Mouse (Mus musculus): ENCODE measurements around the gene Cnksr3. TPM values are rescaled to one million over a fixed set of nuclear protein-coding genes. Genes with fewer than 3 reads are reported as not detected.

Gene Cnksr3
- polyA plus RNA-seq, 1 experiment from 2014 or later: 2.0 TPM

DNA sequence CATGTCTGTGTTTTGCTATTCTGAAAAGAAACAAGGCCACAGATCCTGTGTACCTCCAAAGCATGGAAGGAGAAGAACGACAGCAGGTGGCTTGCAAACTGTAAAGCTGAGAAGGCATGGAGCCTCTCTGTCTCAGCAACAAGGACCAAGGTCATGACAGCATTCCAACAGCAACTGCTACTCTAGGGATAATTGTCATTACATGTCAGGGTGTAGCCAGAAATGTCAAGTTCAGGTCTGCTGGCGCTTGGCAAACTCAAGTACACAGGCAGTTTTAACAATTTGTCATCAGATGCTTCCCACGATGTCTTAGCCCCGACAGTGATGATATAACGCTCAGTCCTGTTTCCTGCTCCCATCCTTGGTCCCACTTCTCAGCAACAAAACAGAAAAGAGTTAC, 26.0 kb downstream of the Cnksr3 start:
- 95% methylated on average over 5 of the region's 5 CpGs for WGBS
- Histone ChIP-seq H3K4me1 (replicated peaks; ENCODE audit: control insufficient read depth, insufficient read depth, low read length) (no peaks in the 10 kb centered on the region), H3K4me3 (replicated peaks; ENCODE audit: low read length) (no peak overlapping the region), H3K27ac (ENCODE audit: low read length) (no peak overlapping the region), H3K36me3 (ENCODE audit: control insufficient read depth, insufficient read depth) (no peaks in the 10 kb centered on the region), H3K9ac (replicated peaks; ENCODE audit: low read depth, low read length) (no peak overlapping the region), H3K9me3 (ENCODE audit: control insufficient read depth, low read length) (no peaks in the 10 kb centered on the region), H3K4me2 (ENCODE audit: low read length) (no peak overlapping the region), H3K27me3 (replicated peaks; ENCODE audit: control insufficient read depth, insufficient read depth, low read length) (no peaks in the 10 kb centered on the region)
- no peak for ATAC-seq

DNA sequence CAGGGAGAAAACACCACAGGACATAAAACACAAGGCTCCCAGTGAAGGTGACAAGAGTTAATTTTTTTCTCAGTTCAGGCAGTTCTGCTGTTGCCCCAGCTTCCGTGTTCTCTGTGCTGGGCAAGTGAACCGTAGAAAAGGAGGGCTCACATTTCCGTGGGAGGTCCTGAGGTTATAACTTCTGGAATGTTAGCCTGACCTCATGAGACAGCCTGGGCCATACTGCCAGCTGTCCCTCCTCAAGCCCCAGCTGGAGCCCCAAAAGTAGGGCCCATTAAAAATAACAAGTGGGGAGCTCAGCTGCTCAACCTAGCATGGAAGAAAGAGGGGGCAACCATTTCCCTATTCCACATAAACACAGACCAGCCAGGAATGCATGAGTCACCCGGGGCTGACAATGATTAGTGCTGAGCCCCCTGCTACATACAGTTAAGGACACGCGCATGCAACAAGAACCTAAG, 28.8 kb downstream of the Cnksr3 start:
- no peak overlapping the region for H3K27ac ChIP-seq (ENCODE audit: low read length)
- no peaks in the 10 kb centered on the region for H3K4me1 ChIP-seq (replicated peaks; ENCODE audit: control insufficient read depth, insufficient read depth, low read length)
- no peak for ATAC-seq
- H3K4me2 ChIP-seq (ENCODE audit: low read length): no peak overlapping the region
- WGBS: 41% methylated on average over 6 of the region's 6 CpGs
- H3K9me3 ChIP-seq (ENCODE audit: control insufficient read depth, low read length): no peaks in the 10 kb centered on the region
- H3K9ac ChIP-seq (replicated peaks; ENCODE audit: low read depth, low read length): no peak overlapping the region
- H3K36me3 ChIP-seq (ENCODE audit: control insufficient read depth, insufficient read depth): no peaks in the 10 kb centered on the region
- no peak overlapping the region for H3K4me3 ChIP-seq (replicated peaks; ENCODE audit: low read length)
- H3K27me3 ChIP-seq (replicated peaks; ENCODE audit: control insufficient read depth, insufficient read depth, low read length): no peaks in the 10 kb centered on the region

DNA sequence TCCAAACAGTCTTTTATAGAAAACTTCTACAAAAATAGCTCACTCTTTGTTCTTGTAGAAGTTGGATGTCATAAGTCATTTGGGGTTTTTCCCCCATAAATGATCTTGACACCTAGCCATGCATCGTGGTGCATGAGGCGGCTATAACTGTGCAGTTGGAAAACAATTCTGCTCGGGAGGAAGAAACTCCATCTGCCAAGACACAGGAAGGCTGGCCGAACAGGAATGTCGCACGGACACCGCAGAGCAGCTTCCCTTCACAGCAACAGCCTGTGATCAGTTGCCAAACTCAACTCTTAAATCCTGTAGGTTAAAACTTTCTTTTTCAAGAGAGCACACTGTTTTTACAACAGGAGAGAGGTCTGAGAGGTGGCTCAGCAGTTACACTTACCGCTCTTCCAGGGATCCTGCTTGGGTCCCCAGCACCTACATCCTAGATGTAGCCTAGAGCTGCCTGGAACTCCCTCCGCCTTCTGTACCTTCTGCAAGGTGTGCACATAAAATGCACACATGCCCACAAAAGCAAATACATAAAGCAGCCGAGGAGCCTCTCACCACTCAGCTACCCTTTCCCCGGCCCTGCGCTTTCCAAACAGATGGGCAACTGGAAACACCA, 29.4 kb downstream of the Cnksr3 start:
- no peaks in the 10 kb centered on the region for H3K9me3 ChIP-seq (ENCODE audit: control insufficient read depth, low read length)
- H3K27ac ChIP-seq (ENCODE audit: low read length): no peak overlapping the region
- H3K9ac ChIP-seq (replicated peaks; ENCODE audit: low read depth, low read length): no peak overlapping the region
- no peaks in the 10 kb centered on the region for H3K4me1 ChIP-seq (replicated peaks; ENCODE audit: control insufficient read depth, insufficient read depth, low read length)
- 76% methylated on average over 12 of the region's 12 CpGs for WGBS
- ATAC-seq: no peak
- no peak overlapping the region for H3K4me2 ChIP-seq (ENCODE audit: low read length)
- H3K27me3 ChIP-seq (replicated peaks; ENCODE audit: control insufficient read depth, insufficient read depth, low read length): no peaks in the 10 kb centered on the region
- no peak overlapping the region for H3K4me3 ChIP-seq (replicated peaks; ENCODE audit: low read length)
- no peaks in the 10 kb centered on the region for H3K36me3 ChIP-seq (ENCODE audit: control insufficient read depth, insufficient read depth)

- no peaks in the 10 kb centered on the region for H3K9me3 ChIP-seq (ENCODE audit: control insufficient read depth, low read length)
- H3K36me3 ChIP-seq (ENCODE audit: control insufficient read depth, insufficient read depth): no peaks in the 10 kb centered on the region
- H3K27me3 ChIP-seq (replicated peaks; ENCODE audit: control insufficient read depth, insufficient read depth, low read length): no peaks in the 10 kb centered on the region
- no peaks in the 10 kb centered on the region for H3K4me1 ChIP-seq (replicated peaks; ENCODE audit: control insufficient read depth, insufficient read depth, low read length)
- H3K9ac ChIP-seq (replicated peaks; ENCODE audit: low read depth, low read length): no peak overlapping the region
- no peak overlapping the region for H3K27ac ChIP-seq (ENCODE audit: low read length)
- 80% methylated on average over 5 of the region's 5 CpGs for WGBS
- no peak overlapping the region for H3K4me2 ChIP-seq (ENCODE audit: low read length)
- no peak overlapping the region for H3K4me3 ChIP-seq (replicated peaks; ENCODE audit: low read length)
- no peak for ATAC-seq
These were observed 31.7 kb downstream of the Cnksr3 start for GRCm38 (mm10) chr10:7180296-7180695.

GRCm38 (mm10) chr10:7178571-7178970, 33.5 kb downstream of the Cnksr3 start:
- ATAC-seq: no peak
- no peak overlapping the region for H3K4me3 ChIP-seq (replicated peaks; ENCODE audit: low read length)
- H3K9ac ChIP-seq (replicated peaks; ENCODE audit: low read depth, low read length): no peak overlapping the region
- no peaks in the 10 kb centered on the region for H3K27me3 ChIP-seq (replicated peaks; ENCODE audit: control insufficient read depth, insufficient read depth, low read length)
- H3K4me1 ChIP-seq (replicated peaks; ENCODE audit: control insufficient read depth, insufficient read depth, low read length): no peaks in the 10 kb centered on the region
- H3K9me3 ChIP-seq (ENCODE audit: control insufficient read depth, low read length): no peaks in the 10 kb centered on the region
- H3K4me2 ChIP-seq (ENCODE audit: low read length): no peak overlapping the region
- no peak overlapping the region for H3K27ac ChIP-seq (ENCODE audit: low read length)
- H3K36me3 ChIP-seq (ENCODE audit: control insufficient read depth, insufficient read depth): no peaks in the 10 kb centered on the region
- WGBS: 73% methylated on average over 10 of the region's 10 CpGs

DNA sequence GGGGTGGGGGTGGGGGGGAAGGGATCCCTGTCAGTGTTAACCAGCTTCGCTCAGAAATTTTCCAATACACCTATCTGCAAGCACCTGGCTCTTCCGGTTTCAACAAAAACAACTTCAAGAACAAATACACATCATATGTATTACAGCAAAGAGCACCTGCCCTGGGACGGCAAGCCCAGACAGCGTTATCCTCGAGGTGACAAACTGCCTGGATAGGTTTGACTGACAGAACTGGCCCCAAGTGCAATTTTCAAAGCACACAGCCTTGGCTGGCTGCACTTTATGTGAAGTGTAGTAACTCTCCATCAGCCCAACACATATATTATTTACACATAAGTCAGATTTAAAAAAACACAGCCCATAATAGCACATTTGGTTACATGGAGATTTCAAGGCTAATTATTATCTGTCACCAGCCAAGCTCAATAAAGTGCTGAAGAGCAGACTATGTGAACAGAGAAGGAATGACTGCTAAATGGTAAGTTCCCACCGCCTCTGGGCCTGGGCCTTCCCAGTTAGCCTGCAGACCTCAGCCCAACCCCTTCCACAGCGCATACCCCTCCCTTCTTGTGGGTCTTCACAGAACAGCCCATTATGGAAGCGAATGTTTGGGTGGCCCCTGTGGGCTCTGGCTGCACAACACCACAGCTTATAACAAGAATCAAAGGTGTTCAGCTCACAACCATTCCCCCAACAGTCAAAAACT, 35.7 kb downstream of the Cnksr3 start:
- Histone ChIP-seq H3K9me3 (ENCODE audit: control insufficient read depth, low read length) (no peaks in the 10 kb centered on the region), H3K4me1 (replicated peaks; ENCODE audit: control insufficient read depth, insufficient read depth, low read length) (no peaks in the 10 kb centered on the region), H3K36me3 (ENCODE audit: control insufficient read depth, insufficient read depth) (no peaks in the 10 kb centered on the region), H3K4me2 (ENCODE audit: low read length) (no peak overlapping the region), H3K27me3 (replicated peaks; ENCODE audit: control insufficient read depth, insufficient read depth, low read length) (no peaks in the 10 kb centered on the region), H3K9ac (replicated peaks; ENCODE audit: low read depth, low read length) (no peak overlapping the region), H3K27ac (ENCODE audit: low read length) (no peak overlapping the region), H3K4me3 (replicated peaks; ENCODE audit: low read length) (no peak overlapping the region)
- no peak for ATAC-seq
- WGBS: 89% methylated on average over 8 of the region's 8 CpGs

DNA sequence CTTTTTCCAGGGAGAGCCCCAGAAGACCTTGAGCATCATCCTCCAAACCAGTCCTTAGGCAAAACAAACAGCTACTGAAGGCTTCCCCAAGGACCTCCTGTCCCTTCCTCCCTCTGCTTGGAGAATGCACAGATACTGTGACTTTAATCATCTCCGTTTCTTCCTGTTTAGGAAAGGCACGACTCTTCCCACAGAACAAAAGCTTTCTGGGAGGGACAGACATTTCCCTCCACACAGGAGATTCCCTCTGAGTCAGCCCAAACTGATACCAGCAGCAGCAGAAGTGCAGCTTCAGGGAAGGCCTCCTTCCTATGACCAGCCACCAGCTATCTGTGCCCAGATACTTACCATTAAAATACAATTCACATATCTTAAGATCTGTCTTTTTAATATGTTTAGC, 37.6 kb downstream of the Cnksr3 start:
- Histone ChIP-seq H3K27me3 (replicated peaks; ENCODE audit: control insufficient read depth, insufficient read depth, low read length) (no peaks in the 10 kb centered on the region), H3K9ac (replicated peaks; ENCODE audit: low read depth, low read length) (no peak overlapping the region), H3K36me3 (ENCODE audit: control insufficient read depth, insufficient read depth) (no peaks in the 10 kb centered on the region), H3K4me1 (replicated peaks; ENCODE audit: control insufficient read depth, insufficient read depth, low read length) (no peaks in the 10 kb centered on the region), H3K9me3 (ENCODE audit: control insufficient read depth, low read length) (no peaks in the 10 kb centered on the region), H3K4me3 (replicated peaks; ENCODE audit: low read length) (no peak overlapping the region), H3K27ac (ENCODE audit: low read length) (no peak overlapping the region), H3K4me2 (ENCODE audit: low read length) (no peak overlapping the region)
- WGBS: 74% methylated on average over 2 of the region's 2 CpGs
- ATAC-seq: no peak

DNA sequence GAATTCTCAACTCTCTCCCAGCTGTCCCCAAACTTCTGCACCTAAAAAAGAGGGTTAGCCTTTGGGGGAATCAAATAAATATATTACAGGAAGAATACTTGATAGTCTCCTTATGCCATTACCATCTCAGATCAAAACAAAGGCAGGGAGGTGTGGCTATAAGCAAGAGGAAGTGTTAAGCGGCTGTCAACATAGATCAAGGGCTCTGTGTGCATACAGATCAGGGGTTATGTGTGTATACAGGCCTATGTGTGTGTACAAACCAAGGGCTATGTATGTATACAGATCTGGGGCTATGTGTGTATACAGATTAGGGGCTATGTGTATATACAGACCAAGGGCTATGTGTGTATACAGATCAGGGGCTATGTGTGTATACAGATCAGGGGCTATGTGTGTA, 38.9 kb downstream of the Cnksr3 start:
- H3K4me3 ChIP-seq (replicated peaks; ENCODE audit: low read length): no peak overlapping the region
- no peaks in the 10 kb centered on the region for H3K27me3 ChIP-seq (replicated peaks; ENCODE audit: control insufficient read depth, insufficient read depth, low read length)
- H3K9me3 ChIP-seq (ENCODE audit: control insufficient read depth, low read length): no peaks in the 10 kb centered on the region
- WGBS: 81% methylated on average over 1 of the region's 1 CpGs
- ATAC-seq: no peak
- H3K36me3 ChIP-seq (ENCODE audit: control insufficient read depth, insufficient read depth): no peaks in the 10 kb centered on the region
- H3K4me2 ChIP-seq (ENCODE audit: low read length): no peak overlapping the region
- no peak overlapping the region for H3K27ac ChIP-seq (ENCODE audit: low read length)
- no peaks in the 10 kb centered on the region for H3K4me1 ChIP-seq (replicated peaks; ENCODE audit: control insufficient read depth, insufficient read depth, low read length)
- no peak overlapping the region for H3K9ac ChIP-seq (replicated peaks; ENCODE audit: low read depth, low read length)

DNA sequence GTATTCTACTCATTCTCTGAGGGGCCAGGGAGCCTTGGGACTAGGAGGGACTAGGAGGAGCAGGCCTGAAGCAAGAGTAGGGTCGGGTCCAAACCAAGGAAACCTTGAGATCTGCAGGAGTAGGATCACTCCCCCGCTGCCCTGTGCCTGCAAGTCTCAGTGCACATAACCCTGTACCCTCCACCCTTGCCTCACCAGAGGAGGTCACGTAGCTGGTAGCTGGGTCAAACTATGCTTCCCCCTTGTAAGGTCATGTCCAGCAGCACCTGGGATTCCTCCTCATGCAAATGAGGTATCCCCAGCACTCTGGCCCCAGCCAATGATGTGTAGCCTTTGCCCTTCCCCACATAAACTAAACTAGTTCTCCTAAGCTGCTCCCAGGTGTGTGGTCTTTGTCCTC, 41.6 kb downstream of the Cnksr3 start:
- Histone ChIP-seq H3K4me3 (replicated peaks; ENCODE audit: low read length) (no peak overlapping the region), H3K36me3 (ENCODE audit: control insufficient read depth, insufficient read depth) (no peaks in the 10 kb centered on the region), H3K27me3 (replicated peaks; ENCODE audit: control insufficient read depth, insufficient read depth, low read length) (no peaks in the 10 kb centered on the region), H3K9me3 (ENCODE audit: control insufficient read depth, low read length) (no peaks in the 10 kb centered on the region), H3K4me1 (replicated peaks; ENCODE audit: control insufficient read depth, insufficient read depth, low read length) (no peaks in the 10 kb centered on the region), H3K9ac (replicated peaks; ENCODE audit: low read depth, low read length) (no peak overlapping the region), H3K27ac (ENCODE audit: low read length) (no peak overlapping the region), H3K4me2 (ENCODE audit: low read length) (no peak overlapping the region)
- 100% methylated on average over 3 of the region's 3 CpGs for WGBS
- ATAC-seq: no peak
